Mouse (Mus musculus) skeletal muscle tissue, adult 2 months (tissue): ENCODE results near the gene Capg.

Experiments
- DNase-seq: peaks from one replicate; pipeline ENCODE4 v3.0.0-alpha.2; 2012; ENCODE audit warnings: low read depth, low spot score

Gene Capg

DNA sequence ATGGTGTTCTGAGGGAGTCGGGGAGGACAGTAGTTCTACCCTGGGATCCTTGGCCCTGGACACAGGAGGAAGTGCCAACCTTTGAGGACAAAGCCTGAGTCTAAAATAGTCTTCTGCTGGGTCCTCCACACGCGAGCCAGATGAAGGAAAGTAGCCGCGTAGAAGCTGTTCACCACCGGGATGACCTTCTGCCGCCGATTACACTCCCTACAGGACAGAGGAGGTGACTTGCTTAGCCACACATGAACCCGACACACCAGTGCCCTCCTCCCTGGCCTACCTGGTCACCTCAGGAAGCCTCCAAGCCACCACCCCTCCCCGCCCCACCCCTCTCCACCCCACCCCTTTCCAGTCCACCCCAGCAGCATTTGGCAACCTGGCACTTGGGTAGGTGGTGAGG lies 24.5 kb downstream of the Capg start:
- no peak for DNase-seq

- peak; percentile 43 for DNase-seq
Measured at GRCm38 (mm10) chr6:72570644-72571397, 26.6 kb downstream of the Capg start.

DNA sequence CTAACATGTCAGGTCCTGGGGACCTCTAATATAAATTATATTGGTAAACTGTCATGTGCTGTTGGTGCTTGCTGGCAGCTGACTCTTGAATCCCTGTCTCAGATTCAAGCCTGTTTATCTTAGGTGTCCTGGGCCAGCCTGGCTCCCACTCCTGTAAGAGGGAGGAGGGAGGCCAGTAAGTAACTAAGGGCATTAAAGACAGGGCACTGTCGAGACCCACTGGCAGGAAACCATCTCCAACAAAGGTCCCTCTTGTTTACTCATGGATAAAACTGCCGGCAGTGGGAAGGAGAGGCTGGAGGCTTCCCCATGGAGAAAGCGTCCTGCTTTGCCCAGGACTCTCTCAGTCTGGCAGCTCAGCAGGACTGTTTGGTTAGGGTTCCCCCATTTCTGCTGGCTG lies 27.6 kb downstream of the Capg start:
- no peak for DNase-seq

DNA sequence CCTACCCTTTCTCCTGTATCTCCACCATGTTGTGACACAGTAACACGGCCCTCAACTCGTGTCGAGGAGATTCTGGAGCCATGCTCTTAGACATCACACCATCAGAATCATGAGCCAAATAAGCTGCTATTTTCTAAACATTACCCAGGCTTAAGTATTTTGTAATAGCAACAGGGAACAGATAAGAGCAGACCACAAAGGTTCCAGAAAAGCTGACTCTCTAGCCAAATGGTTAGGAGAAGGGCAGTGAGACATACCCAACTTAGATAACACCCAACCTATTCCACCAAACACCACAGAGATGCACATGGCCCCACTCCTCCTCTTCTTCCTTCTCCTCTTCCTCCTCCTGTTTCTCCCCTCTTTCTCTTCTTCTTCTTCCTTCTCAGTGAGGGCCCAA lies 31.9 kb downstream of the Capg start:
- no peak for DNase-seq

- DNase-seq, result peak; percentile 78
Measured at GRCm38 (mm10) chr6:72581625-72582382, 37.6 kb downstream of the Capg start.

DNA sequence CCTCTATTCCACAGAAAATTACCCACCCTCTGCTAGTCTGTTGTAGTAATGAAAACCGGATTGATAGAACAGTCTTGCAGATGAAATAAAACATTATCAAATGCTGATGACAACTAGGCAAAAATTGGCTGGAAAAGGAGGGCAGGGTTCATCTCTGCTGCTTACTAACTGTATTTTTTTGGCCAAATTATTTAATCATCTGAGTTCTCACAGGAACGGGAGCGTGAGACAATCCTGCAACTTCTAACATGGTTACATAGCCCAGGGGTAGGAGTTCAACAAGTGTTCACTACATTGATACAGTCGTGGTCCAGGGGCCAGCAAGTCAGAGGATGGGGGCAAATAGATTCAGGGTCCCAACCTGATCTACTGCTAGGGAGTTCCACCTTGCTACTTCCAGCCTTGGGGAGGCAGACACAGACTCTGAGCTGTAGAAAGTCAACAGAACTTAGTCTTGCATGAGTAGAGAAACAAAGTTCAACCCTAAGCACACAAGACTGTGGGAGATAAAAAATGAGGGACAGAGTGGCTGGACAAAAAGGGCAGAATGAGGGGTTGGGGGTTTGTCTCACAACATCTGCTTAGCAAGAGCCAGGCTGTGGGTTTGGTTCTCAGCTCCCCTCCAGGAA lies 39.1 kb downstream of the Capg start:
- DNase-seq, result peak; percentile 60

- DNase-seq, result peak; percentile 28
Measured at GRCm38 (mm10) chr6:72584154-72584553, 40.0 kb downstream of the Capg start.

GRCm38 (mm10) chr6:72586701-72587100 lies 42.5 kb downstream of the Capg start:
- DNase-seq, result no peak

DNA sequence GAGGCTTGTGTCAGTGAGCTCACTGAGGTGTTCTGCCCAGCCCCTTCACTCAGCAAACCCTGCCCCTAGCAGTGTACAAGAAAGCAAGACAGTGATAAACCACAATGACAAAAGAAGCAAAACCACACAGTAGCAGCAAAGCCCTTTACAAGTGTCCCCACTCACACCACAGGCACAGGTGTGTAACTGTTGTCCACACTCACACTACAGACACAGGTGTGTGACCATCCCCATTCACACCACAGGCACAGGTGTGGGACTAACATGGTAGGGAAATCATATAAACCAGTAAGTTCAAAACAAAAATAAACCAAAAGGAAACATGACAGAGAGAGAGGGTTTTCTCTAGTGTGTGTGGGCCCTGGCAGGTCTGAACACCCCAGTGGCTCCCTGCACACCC lies 44.1 kb downstream of the Capg start:
- no peak for DNase-seq

- no peak for DNase-seq
Measured at GRCm38 (mm10) chr6:72590111-72590510, 45.9 kb downstream of the Capg start.

GRCm38 (mm10) chr6:72593011-72593803 lies 49.0 kb downstream of the Capg start:
- DNase-seq, result peak; percentile 89

DNA sequence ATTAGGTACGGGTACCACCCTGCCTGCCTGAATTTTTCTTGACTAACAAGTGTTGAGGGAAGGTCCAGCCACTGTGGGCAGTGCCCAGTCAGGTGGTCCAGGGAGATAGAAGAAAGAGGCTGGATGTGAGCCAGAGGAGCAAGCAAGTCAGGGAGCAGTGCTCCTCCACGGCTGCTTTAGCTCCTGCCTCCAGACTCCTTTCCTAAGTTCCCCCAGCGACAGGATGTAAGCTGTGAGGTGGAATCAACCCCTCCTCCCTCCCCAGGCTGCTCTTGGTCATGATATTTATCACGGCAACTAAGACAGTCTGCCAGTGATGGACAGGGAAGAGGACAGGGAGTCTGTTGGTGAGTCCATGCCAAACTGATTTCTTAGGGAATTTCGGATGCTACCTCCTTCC lies 49.7 kb downstream of the Capg start:
- peak; percentile 24 for DNase-seq

DNA sequence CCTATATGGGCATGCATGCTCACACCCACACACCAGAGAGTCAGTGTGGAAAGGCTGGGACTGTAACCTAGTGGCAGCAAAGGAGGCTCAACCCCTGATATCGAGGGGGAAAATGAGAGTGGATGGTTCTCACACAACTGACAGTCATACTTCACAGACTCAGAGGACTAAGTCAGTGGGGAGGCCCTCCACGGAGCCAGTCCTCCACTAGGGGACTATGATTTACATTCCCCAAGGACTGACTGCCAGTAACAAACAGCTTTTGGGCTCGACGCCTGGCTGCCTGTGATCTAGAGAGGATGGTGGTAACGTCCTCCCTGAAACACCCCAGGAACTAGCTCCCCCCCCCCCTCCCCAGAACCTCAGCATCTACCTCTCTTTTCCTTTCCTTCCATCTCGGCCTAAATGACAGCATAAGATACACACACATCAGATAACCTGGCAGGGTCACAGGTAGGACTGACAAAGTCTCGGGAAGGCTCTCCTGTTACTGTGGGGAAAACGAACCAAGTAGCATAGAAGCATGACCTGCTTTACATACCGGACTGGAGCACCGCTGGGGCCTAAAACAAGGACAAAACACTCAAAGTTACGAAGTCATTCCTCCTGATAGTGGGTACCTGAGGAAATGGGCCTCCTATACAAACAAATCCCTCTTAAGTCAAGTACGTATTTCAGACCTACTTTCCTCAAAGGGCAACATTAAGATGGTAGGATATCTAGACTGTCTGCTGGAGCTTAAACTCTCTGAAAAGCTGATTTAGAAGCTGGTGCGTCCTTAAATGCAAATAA lies 53.1 kb downstream of the Capg start:
- no peak for DNase-seq

- DNase-seq, result peak; percentile 98
Measured at GRCm38 (mm10) chr6:72597956-72598753, 54.0 kb downstream of the Capg start, which contains the start of the genes Elmod3 and Retsat. Elmod3 (minus strand) TSS chr6:72598413. Retsat (plus strand) TSS chr6:72598475.

GRCm38 (mm10) chr6:72598791-72599557 lies 54.8 kb downstream of the Capg start:
- DNase-seq, result peak; percentile 39

- no peak for DNase-seq
Measured at GRCm38 (mm10) chr6:72600216-72600615, 56.0 kb downstream of the Capg start.

DNA sequence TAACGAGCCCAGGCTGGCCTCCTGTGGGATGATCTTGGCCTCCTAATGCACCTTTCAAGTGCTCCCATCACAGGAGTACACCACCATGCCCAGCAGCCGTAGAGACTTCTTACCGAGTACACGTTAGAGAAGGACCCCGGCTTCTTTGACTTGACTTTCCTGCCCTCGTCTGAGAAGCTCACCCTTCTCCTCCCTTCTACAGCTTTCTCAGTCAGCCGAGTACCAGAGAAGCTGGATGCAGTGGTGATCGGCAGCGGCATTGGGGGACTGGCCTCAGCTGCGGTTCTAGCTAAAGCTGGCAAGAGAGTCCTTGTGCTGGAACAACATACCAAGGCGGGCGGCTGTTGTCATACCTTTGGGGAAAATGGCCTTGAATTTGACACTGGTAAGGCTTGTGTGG lies 56.6 kb downstream of the Capg start:
- no peak for DNase-seq

DNA sequence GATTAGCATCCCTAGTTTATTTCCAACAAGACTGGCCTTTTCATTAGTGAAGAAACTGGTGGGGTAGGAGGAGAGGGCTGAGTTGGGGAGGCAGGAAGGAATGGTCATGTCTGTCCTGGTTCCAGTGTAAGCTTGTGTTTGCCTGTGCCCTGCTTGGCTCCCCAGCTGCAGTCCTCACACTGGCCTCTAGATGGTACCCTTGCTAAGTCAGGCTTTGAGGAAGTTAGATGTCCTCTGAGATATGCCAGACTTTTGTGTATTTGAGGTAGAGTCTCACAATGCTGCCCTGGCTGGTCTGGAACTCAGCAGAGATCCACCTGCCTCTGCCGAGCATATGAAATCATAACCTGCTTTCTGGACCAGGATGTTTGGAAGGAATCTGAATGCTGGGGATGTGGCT lies 57.5 kb downstream of the Capg start:
- DNase-seq, result peak; percentile 51

- no peak for DNase-seq
Measured at GRCm38 (mm10) chr6:72604066-72604465, 59.9 kb downstream of the Capg start.
